Mouse (Mus musculus) large intestine, adult 2 months (tissue): ENCODE results near the gene Tmem40. TPM values are rescaled to one million over a fixed set of nuclear protein-coding genes. Genes with fewer than 3 reads are reported as not detected.

Source experiments
- DNase-seq: peaks from one replicate; pipeline ENCODE4 v3.0.0-alpha.2; 2012; ENCODE audit warnings: low read depth, low spot score
- WGBS: fragments of 180-500 bp; shearing (Covaris S2); methylation state at CpG from one replicate; pipeline ENCODE4 v1.1.7; 2018; 5-methylcytosine and 5-hydroxymethylcytosine counted together
- polyA plus RNA-seq: library from polyadenylated mRNA; depleted of rRNA; stranded (reverse); fragments of >200 nt; gene quantifications from 2 replicates; pipeline ENCODE4 v1.2.3, GENCODE M21; 2012

Gene Tmem40
- polyA plus RNA-seq, 1 experiment: 0.37 TPM

DNA sequence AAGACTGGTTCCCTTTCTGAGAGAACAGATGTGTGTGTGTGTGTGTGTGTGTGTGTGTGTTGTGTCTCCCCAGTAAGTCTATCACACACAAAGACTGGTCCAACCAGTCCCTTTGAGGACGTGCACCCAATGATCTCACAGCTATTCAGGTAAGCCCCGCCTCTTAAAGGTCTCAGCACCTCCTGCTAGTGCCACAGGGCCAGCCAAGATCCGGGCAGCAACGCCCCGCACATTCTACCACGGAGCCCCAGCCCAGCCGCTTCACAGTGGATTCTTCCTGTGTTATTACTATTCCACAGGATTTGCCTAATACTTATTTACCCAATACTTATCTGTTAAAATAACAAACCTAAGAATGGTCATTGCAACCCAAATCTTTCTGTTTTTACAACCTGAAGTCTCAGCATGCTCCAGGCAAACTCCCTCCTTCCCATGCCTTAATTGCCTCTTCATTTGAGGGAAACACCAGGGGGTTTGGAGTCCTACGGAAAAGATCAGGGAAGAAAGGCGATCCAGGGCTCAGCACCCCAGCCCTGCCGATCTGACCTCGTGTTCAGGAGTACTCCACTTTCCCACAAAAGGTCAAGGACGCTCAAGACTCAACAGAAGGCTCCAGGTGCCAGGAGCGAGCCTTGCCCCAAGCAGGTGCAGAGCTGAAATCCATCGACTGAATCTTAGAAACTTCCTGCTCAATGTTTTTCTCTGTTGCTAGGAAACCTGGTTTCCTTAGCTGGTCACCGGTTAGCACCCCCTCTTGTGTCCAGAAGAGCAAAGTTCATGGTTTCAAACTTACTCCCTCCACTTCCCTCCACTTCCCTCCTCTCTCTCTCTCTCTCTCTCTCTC, 44.3 kb downstream of the Tmem40 start:
- DNase-seq: peak; percentile 92
- 1% methylated on average over 15 of the region's 15 CpGs for WGBS

DNA sequence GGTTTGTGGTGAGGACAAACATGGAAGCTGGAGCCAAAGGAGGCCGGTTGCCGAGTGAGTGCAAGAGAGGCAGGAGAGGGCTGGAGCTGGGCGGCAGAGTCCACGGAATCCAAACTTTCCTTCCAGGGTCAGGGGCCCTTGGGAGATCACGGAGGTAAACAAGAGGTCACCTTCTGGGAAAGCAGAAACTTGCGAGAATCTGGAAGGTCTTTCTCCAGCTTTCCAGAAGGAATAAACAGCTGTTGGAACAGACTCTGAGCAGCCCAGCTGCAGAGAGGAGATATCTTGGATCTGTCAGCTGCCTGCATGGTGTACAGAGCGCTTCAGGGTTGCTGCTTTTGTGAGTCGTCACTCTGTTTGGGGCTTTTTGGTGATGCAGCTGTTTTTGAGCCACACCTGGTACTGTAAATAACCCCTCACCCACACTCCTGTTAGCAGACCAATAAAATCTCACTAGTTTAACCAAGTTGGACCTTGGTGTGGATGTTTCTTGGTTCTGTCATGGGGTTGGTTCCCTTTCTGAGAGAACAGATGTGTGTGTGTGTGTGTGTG, 45.0 kb downstream of the Tmem40 start:
- 13% methylated on average over 8 of the region's 8 CpGs for WGBS
- no peak for DNase-seq

DNA sequence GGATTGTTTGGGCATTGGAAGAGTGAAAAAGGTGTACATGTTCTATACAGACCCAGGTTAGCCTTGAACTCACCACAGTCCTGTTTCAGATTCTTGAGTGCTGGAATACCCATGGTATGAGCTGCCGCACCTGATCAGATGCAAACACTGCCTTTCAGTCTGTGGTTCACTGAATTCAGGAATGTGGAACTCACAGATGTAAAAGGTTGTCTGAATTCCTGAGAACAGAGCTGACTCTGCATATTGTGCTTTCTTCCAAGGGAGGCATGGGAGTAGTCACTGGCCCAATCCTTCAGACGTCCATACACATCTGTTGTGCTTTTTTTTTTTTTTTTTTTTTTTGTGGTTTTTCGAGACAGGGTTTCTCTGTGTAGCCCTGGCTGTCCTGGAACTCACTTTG, 50.9 kb downstream of the Tmem40 start:
- 89% methylated on average over 3 of the region's 3 CpGs for WGBS
- DNase-seq: no peak

DNA sequence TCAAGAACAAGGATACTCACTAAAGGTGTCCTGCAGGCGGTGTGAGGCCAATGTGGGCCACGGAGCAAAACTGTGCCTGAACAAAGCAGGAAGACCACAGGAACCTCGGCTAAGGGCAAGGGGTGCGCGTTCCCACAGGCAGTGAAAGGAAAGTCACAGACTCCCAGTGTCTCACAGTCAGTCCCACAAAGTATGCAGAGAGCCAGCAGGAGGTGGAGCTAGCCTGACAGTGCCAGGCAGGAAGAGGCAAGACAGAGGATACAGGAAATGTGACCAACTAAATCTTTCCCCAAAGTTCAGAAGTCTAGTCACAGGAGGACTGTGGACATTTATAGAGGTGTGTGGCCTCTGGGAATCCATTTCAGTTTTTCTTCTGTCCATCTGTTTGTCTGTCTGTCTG, 59.3 kb downstream of the Tmem40 start:
- 87% methylated on average over 5 of the region's 5 CpGs for WGBS
- DNase-seq: no peak

DNA sequence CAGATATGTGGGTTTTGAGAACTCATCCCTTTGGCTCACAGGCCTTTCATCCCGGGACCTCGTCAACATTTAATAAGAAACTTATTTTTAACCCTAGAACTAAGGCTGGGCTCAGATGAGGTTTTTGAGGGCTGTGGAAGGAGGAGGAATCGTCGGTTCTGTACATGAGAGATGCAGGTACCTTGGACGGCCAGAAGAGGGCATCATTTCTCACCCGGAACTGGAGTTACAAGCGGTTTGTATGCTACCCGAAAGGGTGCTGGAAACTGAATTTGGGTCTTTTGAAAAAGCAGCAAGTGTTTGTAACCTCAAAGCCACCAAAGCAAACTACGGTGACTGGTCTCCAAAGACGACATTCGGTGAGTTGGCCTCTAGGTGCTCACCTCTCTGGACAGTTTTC, 60.9 kb downstream of the Tmem40 start:
- WGBS: 59% methylated on average over 11 of the region's 11 CpGs
- DNase-seq: no peak

DNA sequence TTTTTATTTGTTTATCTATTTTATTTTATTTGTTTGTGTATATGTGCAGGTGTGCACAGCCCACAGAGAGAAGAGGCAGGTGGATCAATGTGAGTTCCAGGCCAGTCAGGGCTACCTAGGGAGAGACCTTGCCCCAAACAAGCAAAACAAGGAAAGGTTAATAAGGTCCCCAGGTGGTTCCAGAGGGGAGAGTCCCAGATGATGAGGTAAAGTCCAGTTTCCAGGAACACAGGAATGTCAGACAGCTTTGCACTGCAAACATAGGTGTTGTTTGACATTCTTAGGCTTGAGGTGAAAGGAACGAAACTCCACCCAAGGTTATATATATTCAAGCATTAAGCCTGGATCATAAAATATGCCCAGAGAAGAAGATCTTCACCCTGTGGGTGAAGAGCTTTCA, 61.4 kb downstream of the Tmem40 start:
- DNase-seq: no peak

DNA sequence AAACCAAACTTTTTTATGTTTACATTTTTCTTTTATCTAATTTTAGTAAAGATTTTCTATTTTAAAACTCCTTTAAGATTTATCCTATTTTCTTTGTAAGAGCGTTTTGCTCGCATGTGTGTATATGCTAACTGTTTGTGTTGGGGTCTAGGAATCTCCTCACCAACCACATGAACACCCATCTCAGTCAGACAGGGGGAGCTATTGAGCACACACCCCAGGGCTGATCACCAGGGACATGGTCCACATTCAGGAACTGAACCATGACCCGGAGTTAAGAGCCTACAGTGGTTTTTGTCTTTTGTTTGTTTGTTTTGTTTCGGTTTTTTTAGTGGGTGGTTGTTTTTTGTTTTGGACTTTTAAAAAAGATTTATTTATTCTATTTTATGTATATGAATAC, 63.5 kb downstream of the Tmem40 start:
- 72% methylated on average over 4 of the region's 4 CpGs for WGBS
- DNase-seq: no peak

More for the DNA sequence above, 61.4 kb downstream of the Tmem40 start:
- 36% methylated on average over 1 of the region's 1 CpGs for WGBS

DNA sequence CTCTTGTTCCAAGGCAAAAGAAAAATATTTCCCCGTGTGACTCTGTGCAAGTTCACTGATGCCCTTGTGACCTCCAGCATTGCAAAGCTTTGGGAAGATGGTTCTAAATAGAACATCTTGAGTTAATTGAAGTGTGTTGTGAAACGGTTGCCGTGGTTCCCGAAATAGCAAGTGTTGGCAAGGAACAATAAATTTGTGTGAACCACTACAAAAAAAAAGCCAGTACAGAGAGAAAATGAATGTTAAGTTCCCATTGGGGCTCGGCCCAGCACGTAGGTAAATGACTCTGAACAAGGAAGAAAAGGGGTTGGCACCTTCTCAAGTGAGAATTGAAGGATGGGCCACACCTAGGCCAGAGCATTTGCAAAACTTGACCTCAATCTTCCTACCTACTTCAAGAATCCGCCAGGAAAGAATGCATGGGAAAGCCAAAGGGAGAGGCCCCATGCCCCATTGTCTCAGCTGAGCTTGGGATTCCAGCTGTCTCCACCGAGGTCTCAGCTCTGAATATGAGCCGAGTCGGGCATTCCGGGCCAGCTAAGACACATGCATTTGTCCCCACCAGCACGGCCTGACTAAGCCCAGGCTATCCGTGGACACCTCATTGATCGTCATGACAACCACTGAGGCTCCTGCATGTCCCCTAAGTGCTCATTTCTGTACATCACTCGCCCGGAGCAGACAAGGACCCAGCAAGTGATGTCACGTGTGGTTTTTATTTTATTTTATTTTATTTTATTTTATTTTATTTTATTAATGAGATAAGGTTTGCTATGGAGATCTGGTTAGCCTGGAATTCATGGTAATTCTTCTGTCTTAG, 64.3 kb downstream of the Tmem40 start:
- WGBS: 31% methylated on average over 17 of the region's 17 CpGs

DNA sequence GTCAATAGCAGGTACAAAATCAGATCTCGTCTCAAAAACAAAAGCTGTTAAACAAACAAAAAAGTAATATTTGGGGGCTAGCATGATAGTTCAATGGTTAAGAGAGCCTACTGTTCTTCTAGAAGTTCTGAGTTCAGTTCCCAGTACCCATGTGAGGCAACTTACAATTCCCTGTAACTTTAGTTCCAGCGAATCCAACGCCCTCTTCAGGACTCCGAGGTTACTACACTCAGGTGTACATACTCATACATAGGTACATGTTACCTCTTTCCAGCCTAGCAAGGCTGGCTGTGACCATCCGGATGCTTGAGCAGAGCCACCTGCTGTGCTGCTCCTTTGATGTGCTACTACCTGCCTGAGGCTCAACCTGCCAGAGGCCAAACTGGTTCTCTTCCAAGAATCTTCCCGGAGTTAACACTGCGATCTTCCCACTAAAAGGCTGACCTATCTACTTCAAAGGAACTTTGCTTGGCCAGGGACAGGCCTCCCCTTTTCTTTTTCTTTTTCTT, 65.4 kb downstream of the Tmem40 start:
- no peak for DNase-seq
- 79% methylated on average over 7 of the region's 7 CpGs for WGBS

More for the DNA sequence above, 64.3 kb downstream of the Tmem40 start:
- no peak for DNase-seq

DNA sequence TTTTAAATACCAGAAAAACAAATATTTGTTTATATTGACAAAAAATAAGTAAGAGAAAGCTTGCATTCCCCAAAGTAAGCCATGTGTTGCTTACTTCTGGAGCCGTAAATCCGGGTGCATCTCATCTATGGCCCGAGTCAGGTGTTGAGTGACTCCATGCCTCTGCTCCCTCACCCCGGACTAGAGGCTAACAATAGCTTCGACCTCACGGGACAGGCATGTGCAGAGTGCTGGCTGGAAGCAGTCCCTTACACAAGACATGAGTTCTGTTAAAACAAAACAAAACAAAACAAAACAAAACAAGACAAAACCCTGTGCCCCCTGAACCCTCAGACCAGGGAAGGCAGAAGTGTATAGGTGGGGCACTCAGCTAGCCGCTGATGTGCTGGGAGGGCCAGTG, 67.1 kb downstream of the Tmem40 start:
- no peak for DNase-seq
- WGBS: 67% methylated on average over 7 of the region's 7 CpGs

DNA sequence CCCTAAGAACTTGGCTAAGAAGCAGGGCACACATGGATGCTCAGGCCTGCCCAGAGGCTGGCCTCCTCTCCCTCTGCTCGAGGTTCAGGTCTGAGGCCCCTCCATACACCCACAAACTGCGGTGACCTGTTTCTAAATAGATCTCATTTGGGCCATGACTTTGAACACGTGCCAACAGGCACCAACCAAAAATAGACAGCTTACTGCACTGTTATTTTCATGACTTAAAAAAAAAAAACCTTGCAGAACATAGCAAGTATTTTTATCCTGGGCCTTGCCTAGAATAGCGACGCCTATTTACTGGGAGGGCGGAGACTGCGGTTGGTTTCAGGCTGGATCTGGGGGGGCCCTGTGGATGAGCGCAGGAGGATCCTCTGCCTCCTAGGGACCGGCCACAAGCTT, 67.8 kb downstream of the Tmem40 start:
- 33% methylated on average over 9 of the region's 9 CpGs for WGBS
- DNase-seq: no peak

DNA sequence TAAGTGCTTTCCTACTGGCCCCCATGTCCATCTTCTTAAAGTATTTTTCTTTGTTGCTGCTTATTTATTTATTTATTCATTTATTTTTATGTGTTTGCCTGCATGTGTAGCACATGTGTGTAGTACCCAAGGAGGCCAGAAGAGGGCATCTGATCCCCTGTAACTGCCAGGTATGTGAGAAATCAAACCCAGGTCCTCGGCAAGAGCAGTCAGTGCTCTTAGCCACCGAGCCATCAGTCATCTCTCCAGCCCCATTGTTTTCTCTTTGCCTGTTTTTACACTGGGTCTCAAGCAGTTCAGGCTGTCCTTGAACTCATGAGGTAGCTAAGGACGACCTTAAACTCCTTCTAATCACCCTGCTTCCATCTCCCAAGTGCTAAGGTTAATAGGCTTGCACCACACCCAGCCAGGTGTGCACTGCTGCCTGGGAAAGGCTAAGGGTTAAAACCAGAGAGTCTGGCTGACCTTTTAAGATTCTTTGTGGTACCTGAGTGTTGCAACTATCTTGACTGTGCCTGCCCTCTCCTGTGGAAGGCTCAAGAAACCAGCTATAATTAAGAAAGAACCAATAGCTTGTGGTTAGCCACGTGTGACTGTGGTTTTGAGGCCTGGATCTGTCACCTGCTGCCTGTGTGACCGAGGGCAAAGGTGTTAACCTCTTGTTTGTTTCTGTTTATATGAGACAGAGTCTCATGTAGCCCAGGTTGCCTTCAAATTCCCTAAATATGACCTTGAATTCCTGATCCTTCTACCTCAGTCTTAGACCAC, 69.1 kb downstream of the Tmem40 start:
- no peak for DNase-seq
- 62% methylated on average over 5 of the region's 5 CpGs for WGBS

DNA sequence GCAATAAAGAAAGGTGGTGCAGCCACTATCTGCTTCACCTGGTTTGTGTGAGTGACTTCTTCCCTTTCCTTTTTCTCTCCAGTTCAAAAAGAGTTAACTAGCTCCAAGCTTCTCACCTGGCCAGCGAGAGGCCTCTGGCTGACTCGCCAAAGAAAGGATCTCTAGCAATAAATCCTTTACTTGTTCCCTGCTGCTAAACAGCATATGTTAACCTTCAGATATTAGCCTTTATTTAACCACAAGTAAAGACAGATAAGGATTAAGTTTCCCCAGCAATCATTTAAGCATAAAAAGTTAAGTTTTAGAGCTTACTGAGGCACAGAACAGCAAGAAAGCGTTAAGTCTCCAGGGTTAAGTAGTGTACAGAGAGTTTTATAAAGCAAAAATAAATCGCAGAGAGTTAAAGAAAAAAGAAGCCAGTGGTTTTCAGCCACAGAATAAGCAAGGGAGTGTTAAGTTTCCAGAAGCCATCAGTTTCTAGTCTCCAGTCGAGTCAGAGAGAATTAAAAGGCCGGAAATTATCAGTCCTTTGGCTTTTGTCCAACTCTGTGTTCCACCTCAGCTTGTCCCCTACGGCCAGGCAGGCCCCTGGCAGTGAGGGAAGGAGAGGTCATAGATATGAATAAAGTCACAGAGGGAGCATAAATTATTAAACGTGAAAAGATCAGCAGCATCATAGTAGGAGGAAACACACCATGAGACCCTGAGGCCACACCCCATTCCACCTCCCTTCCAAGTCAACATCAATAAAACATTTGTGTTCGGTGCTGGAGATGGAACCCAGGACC, 69.9 kb downstream of the Tmem40 start:
- WGBS: 52% methylated on average over 9 of the region's 9 CpGs
- DNase-seq: no peak

DNA sequence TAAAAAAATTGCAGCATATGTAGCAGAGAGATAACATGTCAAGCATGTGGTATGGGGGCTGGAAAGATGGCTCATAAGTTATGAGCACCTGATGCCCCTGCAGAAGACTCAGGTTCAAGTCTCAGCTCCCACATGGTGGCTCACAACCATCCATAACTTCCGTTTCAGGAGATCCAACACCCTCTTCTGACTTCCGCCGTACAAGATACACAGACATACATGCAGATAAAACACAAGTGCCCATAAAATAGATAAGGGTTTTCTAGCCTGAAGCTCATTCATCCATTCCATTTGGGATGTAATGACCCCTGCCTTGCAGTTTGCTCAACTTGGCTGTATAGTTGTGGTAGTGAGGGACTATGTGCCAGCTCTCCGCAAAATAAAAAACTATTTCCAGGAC, 72.1 kb downstream of the Tmem40 start:
- WGBS: 84% methylated on average over 4 of the region's 4 CpGs
- no peak for DNase-seq

DNA sequence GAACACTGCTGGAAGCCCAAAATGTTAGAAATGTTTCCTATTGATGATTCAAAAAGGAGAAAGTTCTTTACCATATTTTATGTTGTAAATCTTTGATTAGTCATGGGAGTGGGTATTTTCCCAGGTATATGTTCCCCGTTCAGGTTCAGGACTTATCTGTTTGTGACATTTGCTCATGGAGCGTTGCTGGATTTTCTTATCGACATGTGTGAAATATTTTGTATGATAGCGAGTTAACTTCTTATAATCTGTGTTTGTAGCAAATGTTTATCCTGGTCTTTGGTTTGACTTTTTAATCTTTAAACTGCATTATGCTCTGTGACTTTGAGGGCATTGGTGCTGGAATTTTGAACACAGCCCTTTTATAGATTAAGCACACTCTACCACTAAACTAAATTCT, 73.6 kb downstream of the Tmem40 start:
- no peak for DNase-seq
- 80% methylated on average over 4 of the region's 4 CpGs for WGBS

DNA sequence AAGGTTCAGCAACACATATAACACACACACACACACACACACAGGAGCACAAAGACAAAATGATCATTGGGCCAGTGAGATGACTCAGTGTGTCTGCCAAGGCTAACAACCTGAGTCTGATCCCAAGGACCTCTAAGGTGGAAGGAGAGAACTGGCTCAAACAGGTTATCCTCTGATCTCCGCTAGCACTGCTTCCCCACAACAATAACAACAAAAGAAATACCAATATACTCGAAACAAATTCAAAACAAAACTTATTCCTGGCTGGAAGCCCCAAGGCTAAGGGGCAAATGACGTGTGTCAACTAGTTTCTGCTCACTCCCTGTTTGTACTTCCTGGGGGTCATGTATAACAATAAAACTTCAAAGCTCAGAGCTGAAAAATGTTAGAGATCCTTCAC, 74.5 kb downstream of the Tmem40 start:
- DNase-seq: no peak
- 73% methylated on average over 3 of the region's 3 CpGs for WGBS

DNA sequence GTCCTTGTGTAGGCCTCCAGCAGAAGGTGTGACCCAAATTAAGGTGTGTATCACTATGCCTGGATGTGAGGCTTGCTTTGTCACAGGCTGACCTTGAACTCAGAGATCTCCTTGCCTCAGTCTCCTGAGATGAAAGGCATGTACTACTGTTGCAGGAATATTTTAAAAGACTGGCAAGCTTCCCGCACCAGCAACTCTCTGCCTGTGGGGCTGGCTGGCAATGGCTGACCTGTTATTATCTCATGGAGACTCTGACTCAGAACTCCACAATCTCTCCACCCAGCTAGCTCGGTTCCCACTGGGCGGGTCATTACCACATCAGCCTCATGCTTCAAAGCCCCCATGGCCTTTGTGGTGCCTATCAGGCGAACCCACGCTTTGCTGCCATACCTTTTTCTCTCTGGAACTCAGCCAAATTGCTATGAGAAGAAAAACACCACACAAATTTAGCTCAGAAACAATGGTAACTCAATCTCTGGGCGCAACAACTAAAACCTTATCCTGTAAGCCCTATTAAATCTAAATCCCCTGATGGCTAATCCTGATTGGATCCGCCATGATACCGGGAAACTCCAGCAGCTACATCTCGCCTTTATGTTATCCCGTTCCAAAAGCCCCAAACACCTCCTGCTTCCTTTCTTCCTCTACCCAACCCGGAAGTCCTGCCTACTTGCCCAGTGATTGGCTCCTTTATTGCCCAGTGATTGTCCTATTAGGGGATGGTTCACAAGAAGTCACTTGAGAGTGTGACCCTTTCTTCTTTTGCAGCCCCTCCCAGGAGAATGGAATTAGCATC, 77.2 kb downstream of the Tmem40 start:
- no peak for DNase-seq
- 78% methylated on average over 11 of the region's 11 CpGs for WGBS

DNA sequence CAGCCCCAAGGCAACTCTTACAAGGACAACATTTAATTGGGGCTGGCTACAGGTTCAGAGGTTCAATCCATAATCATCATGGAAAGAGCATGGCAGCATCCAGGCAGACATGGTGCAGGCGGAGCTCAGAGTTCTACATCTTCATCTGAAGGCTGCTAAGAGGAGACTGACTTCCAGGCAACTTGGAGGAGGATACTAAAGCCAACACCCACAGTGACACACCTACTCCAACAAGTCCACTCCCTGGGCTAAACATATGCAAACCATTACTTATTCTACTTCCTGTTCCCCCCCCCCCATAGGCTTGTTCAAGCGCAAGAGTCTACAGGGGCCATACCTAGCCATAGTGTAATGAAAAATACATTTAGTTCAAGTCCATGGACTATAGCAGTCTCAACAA, 77.9 kb downstream of the Tmem40 start:
- 87% methylated on average over 2 of the region's 2 CpGs for WGBS
- no peak for DNase-seq
